Mouse (Mus musculus): Measurements from ENCODE around the gene Uchl4. TPM values are rescaled to one million over a fixed set of nuclear protein-coding genes. Genes with fewer than 3 reads are reported as not detected.

Gene Uchl4
- polyA plus RNA-seq, 1 experiment from 2014 or later: 1.3 TPM

- Histone ChIP-seq H3K4me1 (replicated peaks) (peaks cover 8% of the 10 kb centered on the region), H3K27me3 (no peaks in the 10 kb centered on the region), H3K36me3 (peaks cover 3% of the 10 kb centered on the region), H3K27ac (no peak overlapping the region), H3K4me3 (no peak overlapping the region), H3K9me3 (replicated peaks) (no peaks in the 10 kb centered on the region), H3K9ac (no peak overlapping the region), H3K4me2 (no peak overlapping the region)
- 68% methylated on average over 4 of the region's 4 CpGs for whole genome bisulfite sequencing
- no peak for ATAC-seq (replicated peaks; ENCODE audit: insufficient number of reproducible peaks, insufficient read depth, low FRiP score, low read depth)
These were observed 18.9 kb upstream of the Uchl4 start for GRCm38 (mm10) chr9:64216090-64216489.

GRCm38 (mm10) chr9:64216641-64217040 is 18.4 kb upstream of the Uchl4 start:
- Histone ChIP-seq H3K4me3 (no peak overlapping the region), H3K9me3 (replicated peaks) (no peaks in the 10 kb centered on the region), H3K36me3 (no peaks in the 10 kb centered on the region; the same call in 1 of the 2 replicates), H3K4me1 (replicated peaks) (peaks cover 8% of the 10 kb centered on the region), H3K4me2 (no peak overlapping the region), H3K27me3 (no peaks in the 10 kb centered on the region), H3K27ac (no peak overlapping the region), H3K9ac (no peak overlapping the region)
- WGBS: 73% methylated on average over 2 of the region's 2 CpGs
- no peak for ATAC-seq (replicated peaks; ENCODE audit: insufficient number of reproducible peaks, insufficient read depth, low FRiP score, low read depth)

- no peak for ATAC-seq (replicated peaks; ENCODE audit: insufficient number of reproducible peaks, insufficient read depth, low FRiP score, low read depth)
- no peak overlapping the region for H3K9ac ChIP-seq
- no peaks in the 10 kb centered on the region for H3K9me3 ChIP-seq (replicated peaks)
- H3K4me2 ChIP-seq: no peak overlapping the region
- H3K4me3 ChIP-seq: no peak overlapping the region
- H3K36me3 ChIP-seq: no peaks in the 10 kb centered on the region
- H3K27me3 ChIP-seq: no peaks in the 10 kb centered on the region
- peaks cover 8% of the 10 kb centered on the region for H3K4me1 ChIP-seq (replicated peaks)
- no peak overlapping the region for H3K27ac ChIP-seq
These were observed 17.1 kb upstream of the Uchl4 start for GRCm38 (mm10) chr9:64217887-64218286.

- no peak overlapping the region for H3K4me3 ChIP-seq
- no peak overlapping the region for H3K27ac ChIP-seq
- no peaks in the 10 kb centered on the region for H3K9me3 ChIP-seq (replicated peaks)
- ATAC-seq (replicated peaks; ENCODE audit: insufficient number of reproducible peaks, insufficient read depth, low FRiP score, low read depth): no peak
- H3K9ac ChIP-seq: no peak overlapping the region
- H3K36me3 ChIP-seq: no peaks in the 10 kb centered on the region
- H3K4me2 ChIP-seq: no peak overlapping the region
- H3K4me1 ChIP-seq (replicated peaks): peaks cover 8% of the 10 kb centered on the region
- H3K27me3 ChIP-seq: no peaks in the 10 kb centered on the region
- WGBS: 81% methylated on average over 1 of the region's 1 CpGs
These were observed 15.7 kb upstream of the Uchl4 start for GRCm38 (mm10) chr9:64219305-64219704.

GRCm38 (mm10) chr9:64219772-64220420 is 15.1 kb upstream of the Uchl4 start:
- 83% methylated on average over 10 of the region's 10 CpGs for WGBS
- H3K9me3 ChIP-seq (replicated peaks): no peaks in the 10 kb centered on the region
- ATAC-seq (replicated peaks; ENCODE audit: insufficient number of reproducible peaks, insufficient read depth, low FRiP score, low read depth): no peak
- H3K4me3 ChIP-seq: no peak overlapping the region
- H3K9ac ChIP-seq: no peak overlapping the region
- no peaks in the 10 kb centered on the region for H3K27me3 ChIP-seq
- H3K4me2 ChIP-seq: no peak overlapping the region
- no peaks in the 10 kb centered on the region for H3K36me3 ChIP-seq
- H3K27ac ChIP-seq: no peak overlapping the region
- peaks cover 8% of the 10 kb centered on the region for H3K4me1 ChIP-seq (replicated peaks)

- WGBS: 64% methylated on average over 1 of the region's 1 CpGs
- no peak for ATAC-seq (replicated peaks; ENCODE audit: insufficient number of reproducible peaks, insufficient read depth, low FRiP score, low read depth)
- H3K9ac ChIP-seq: no peak overlapping the region
These were observed 14.4 kb upstream of the Uchl4 start for GRCm38 (mm10) chr9:64220603-64221002.

GRCm38 (mm10) chr9:64221480-64221879 is 13.5 kb upstream of the Uchl4 start:
- H3K4me1 ChIP-seq (replicated peaks): peaks cover 9% of the 10 kb centered on the region
- H3K4me2 ChIP-seq: no peak overlapping the region
- H3K9me3 ChIP-seq (replicated peaks): no peaks in the 10 kb centered on the region
- H3K4me3 ChIP-seq: no peak overlapping the region
- WGBS: 76% methylated on average over 4 of the region's 4 CpGs
- no peak for ATAC-seq (replicated peaks; ENCODE audit: insufficient number of reproducible peaks, insufficient read depth, low FRiP score, low read depth)
- H3K27ac ChIP-seq: no peak overlapping the region
- H3K9ac ChIP-seq: no peak overlapping the region
- H3K36me3 ChIP-seq: no peaks in the 10 kb centered on the region
- no peaks in the 10 kb centered on the region for H3K27me3 ChIP-seq

More at GRCm38 (mm10) chr9:64220603-64221002, 14.4 kb upstream of the Uchl4 start:
- H3K27me3 ChIP-seq: no peaks in the 10 kb centered on the region
- H3K4me2 ChIP-seq: no peak overlapping the region
- H3K4me3 ChIP-seq: no peak overlapping the region
- H3K27ac ChIP-seq: no peak overlapping the region
- H3K9me3 ChIP-seq (replicated peaks): no peaks in the 10 kb centered on the region
- H3K36me3 ChIP-seq: no peaks in the 10 kb centered on the region
- H3K4me1 ChIP-seq (replicated peaks): peaks cover 8% of the 10 kb centered on the region

GRCm38 (mm10) chr9:64222098-64222497 is 12.9 kb upstream of the Uchl4 start:
- no peak overlapping the region for H3K27ac ChIP-seq
- H3K27me3 ChIP-seq: no peaks in the 10 kb centered on the region
- no peak overlapping the region for H3K4me2 ChIP-seq
- H3K9ac ChIP-seq: no peak overlapping the region
- no peak overlapping the region for H3K4me3 ChIP-seq
- no peak for ATAC-seq (replicated peaks; ENCODE audit: insufficient number of reproducible peaks, insufficient read depth, low FRiP score, low read depth)
- H3K4me1 ChIP-seq (replicated peaks): peaks cover 9% of the 10 kb centered on the region
- no peaks in the 10 kb centered on the region for H3K9me3 ChIP-seq (replicated peaks)
- no peaks in the 10 kb centered on the region for H3K36me3 ChIP-seq
- 63% methylated on average over 2 of the region's 2 CpGs for WGBS

- no peak for ATAC-seq (replicated peaks; ENCODE audit: insufficient number of reproducible peaks, insufficient read depth, low FRiP score, low read depth)
- Histone ChIP-seq H3K4me1 (replicated peaks) (peaks cover 16% of the 10 kb centered on the region), H3K9me3 (replicated peaks) (no peaks in the 10 kb centered on the region), H3K9ac (no peak overlapping the region), H3K4me3 (no peak overlapping the region), H3K27ac (no peak overlapping the region), H3K36me3 (no peaks in the 10 kb centered on the region), H3K27me3 (no peaks in the 10 kb centered on the region), H3K4me2 (no peak overlapping the region)
These were observed 9.2 kb upstream of the Uchl4 start for GRCm38 (mm10) chr9:64225805-64226204.

GRCm38 (mm10) chr9:64227736-64228135 is 7.3 kb upstream of the Uchl4 start:
- Histone ChIP-seq H3K9me3 (replicated peaks) (no peaks in the 10 kb centered on the region), H3K27ac (no peak overlapping the region), H3K27me3 (no peaks in the 10 kb centered on the region), H3K4me1 (replicated peaks) (peaks cover 33% of the 10 kb centered on the region), H3K4me2 (no peak overlapping the region), H3K9ac (no peak overlapping the region), H3K4me3 (no peak overlapping the region), H3K36me3 (no peaks in the 10 kb centered on the region)
- WGBS: 60% methylated on average over 12 of the region's 12 CpGs
- ATAC-seq (replicated peaks; ENCODE audit: insufficient number of reproducible peaks, insufficient read depth, low FRiP score, low read depth): no peak

- H3K9ac ChIP-seq: no peak overlapping the region
- peaks cover 36% of the 10 kb centered on the region for H3K4me1 ChIP-seq (replicated peaks)
- no peak for ATAC-seq (replicated peaks; ENCODE audit: insufficient number of reproducible peaks, insufficient read depth, low FRiP score, low read depth)
- no peak overlapping the region for H3K4me3 ChIP-seq
- no peak overlapping the region for H3K27ac ChIP-seq
- H3K9me3 ChIP-seq (replicated peaks): no peaks in the 10 kb centered on the region
- H3K27me3 ChIP-seq: no peaks in the 10 kb centered on the region
- H3K36me3 ChIP-seq: no peaks in the 10 kb centered on the region
- no peak overlapping the region for H3K4me2 ChIP-seq
These were observed 6.0 kb upstream of the Uchl4 start for GRCm38 (mm10) chr9:64228972-64229371.

GRCm38 (mm10) chr9:64231171-64231570 is 3.8 kb upstream of the Uchl4 start:
- H3K27me3 ChIP-seq: no peaks in the 10 kb centered on the region
- no peaks in the 10 kb centered on the region for H3K9me3 ChIP-seq (replicated peaks)
- no peaks in the 10 kb centered on the region for H3K36me3 ChIP-seq
- H3K4me3 ChIP-seq: no peak overlapping the region
- H3K4me2 ChIP-seq: no peak overlapping the region
- peak overlapping the region; percentile 67 for H3K27ac ChIP-seq
- ATAC-seq (replicated peaks; ENCODE audit: insufficient number of reproducible peaks, insufficient read depth, low FRiP score, low read depth): no peak
- peaks cover 38% of the 10 kb centered on the region for H3K4me1 ChIP-seq (replicated peaks)
- WGBS: 31% methylated on average over 5 of the region's 5 CpGs
- H3K9ac ChIP-seq: no peak overlapping the region
